Mouse (Mus musculus): ENCODE data around the gene Dcst1.

DNA sequence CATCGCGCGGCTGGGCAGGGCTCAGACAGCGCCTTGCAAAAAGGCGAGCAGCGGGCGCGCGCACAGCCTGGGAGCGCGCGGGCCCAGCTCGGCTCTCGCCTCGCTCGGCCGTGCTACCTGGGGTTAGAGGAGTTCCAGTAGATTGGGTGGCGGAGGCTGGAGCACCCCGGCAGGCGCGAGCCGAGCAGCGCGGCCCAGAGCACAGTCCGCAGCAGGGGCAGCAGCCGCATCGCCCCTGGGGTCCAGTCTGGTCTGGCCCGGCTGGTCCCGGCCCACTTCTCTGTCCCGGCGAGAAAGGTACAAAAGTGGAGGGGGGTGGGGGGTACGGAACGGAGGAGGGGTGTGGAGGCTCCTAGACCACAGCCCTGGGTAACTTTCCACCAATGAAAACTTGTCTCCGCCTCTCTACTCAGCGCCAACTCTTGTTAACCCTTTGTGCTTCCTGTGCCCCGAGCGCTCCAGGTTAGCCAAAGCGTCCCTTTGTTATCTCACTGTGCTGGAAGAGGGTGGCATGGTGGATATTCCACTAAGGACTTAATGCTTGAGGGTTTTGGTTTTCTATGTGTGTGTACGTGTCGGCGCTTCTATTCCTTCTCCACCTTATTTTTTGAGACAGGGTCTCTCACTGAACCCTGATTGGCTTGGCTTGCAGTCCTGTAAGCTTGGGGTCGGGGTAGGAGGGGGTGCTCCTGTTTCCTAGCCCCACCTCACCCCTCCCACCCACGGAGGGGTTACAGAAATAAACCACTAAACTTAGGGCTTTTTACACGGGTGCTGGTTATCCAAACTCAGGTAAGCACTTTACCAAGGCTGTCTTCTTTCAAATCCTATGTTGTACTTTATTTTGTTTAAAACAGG is 27.1 kb downstream of the Dcst1 start, which contains the start of gene Efna4:
- TF ChIP-seq CTCF (IDR thresholded peaks at IDR 0.05; ENCODE audit: control insufficient read depth, insufficient read depth, insufficient read length) (no peak), USF1 (IDR thresholded peaks at IDR 0.05; ENCODE audit: low read depth) (no peak)
